Mouse (Mus musculus) heart, adult 2 months (tissue): ENCODE measurements at regions not wholly inside any gene's neighbourhood (a gene's known extent, or its start where the extent isn't known, plus 50 kb on each side); places are given as distances from the start of the nearest gene placed in this dataset.

Experiments
- CTCF ChIP-seq: fragments of 200-600 bp; IDR thresholded peaks from 2 replicates; pipeline ENCODE4 v1.8.1; 2022; ENCODE audit warnings: antibody characterized with exemption, mild to moderate bottlenecking, moderate library complexity
- POLR2A ChIP-seq: fragments of 200-500 bp; IDR thresholded peaks from 2 replicates; pipeline ENCODE4 v1.6.1; 2011; ENCODE audit warnings: mild to moderate bottlenecking, low read depth, low read length, control low read depth; ENCODE audit not compliant: insufficient read depth

- TF ChIP-seq CTCF (no peak), POLR2A (no peak)
Measured at GRCm38 (mm10) chr1:128826419-128826818, 234.3 kb upstream of the Cxcr4 start.
